Mouse (Mus musculus) megakaryocyte, embryonic 14.5 days (primary cell): ENCODE data around the gene Tmem168.

ENCODE experiments used
- FLI1 ChIP-seq: IDR thresholded peaks from 2 replicates; pipeline ENCODE4 v1.6.1; 2012; ENCODE audit warnings: low read length, inconsistent platforms, mixed read lengths
- GATA1 ChIP-seq: IDR thresholded peaks from 3 replicates; pipeline ENCODE4 v1.6.1; 2012; ENCODE audit warnings: mixed read lengths, low read length, inconsistent platforms, borderline replicate concordance

DNA sequence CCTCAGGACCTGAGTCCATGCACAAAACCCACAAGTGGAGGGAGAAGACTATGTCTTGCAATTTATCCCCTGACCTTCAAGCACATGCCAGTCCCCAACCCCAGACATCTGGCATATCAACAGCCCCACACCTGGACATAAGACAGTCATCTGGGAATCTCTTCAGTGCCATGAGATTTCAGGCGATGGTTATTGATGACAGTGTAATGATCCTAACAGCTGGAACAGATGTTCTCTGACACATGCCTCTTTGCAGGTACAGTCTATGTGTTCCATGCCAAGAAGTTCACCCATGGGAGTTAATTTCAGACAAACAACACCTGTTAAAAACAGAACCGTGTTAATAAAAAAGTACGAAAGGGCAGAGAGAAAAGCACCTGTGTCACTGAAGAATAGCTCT is 5.8 kb upstream of the Tmem168 start:
- no peak for TF ChIP-seq GATA1
- no peak for TF ChIP-seq FLI1
